Mouse (Mus musculus) erythroblast, embryonic 14.5 days (primary cell): ENCODE results near the gene Ccdc30.

Experiments used
- GATA1 ChIP-seq: IDR thresholded peaks from 2 replicates; pipeline ENCODE4 v1.6.1; 2012; ENCODE audit warnings: low read length, inconsistent platforms, mixed read lengths
- TAL1 ChIP-seq: IDR thresholded peaks from 3 replicates; pipeline ENCODE4 v1.6.1; 2012; ENCODE audit warnings: low read length, inconsistent platforms, mixed read lengths

GRCm38 (mm10) chr4:119320131-119320830, 95.0 kb downstream of the Ccdc30 start, which contains the start of gene Ppih:
- TF ChIP-seq TAL1 = no peak
- TF ChIP-seq GATA1 = no peak
